Mouse (Mus musculus) CD4-positive, CD25-positive, alpha-beta regulatory T cell, adult 9 weeks (primary cell): ENCODE results near the gene Pold2. TPM values are rescaled to one million over a fixed set of nuclear protein-coding genes. Genes with fewer than 3 reads are reported as not detected.

Source experiments
- polyA plus RNA-seq: library from polyadenylated mRNA; unstranded; fragments of 100-300 nt; shearing (Covaris generic); gene quantifications from one replicate; pipeline ENCODE4 v1.2.1, GENCODE M21; 2017

Pold2 gene
- polyA plus RNA-seq, result 80.4 TPM

GRCm38 (mm10) chr11:5877921-5878526, at the start of gene Pold2:
Gene Pold2 (minus strand): TSS chr11:5878292.

GRCm38 (mm10) chr11:5898531-5898930, 20.4 kb upstream of the Pold2 start, which contains the start of gene Myl7:
Gene Myl7 (minus strand): TSS chr11:5898782.

DNA sequence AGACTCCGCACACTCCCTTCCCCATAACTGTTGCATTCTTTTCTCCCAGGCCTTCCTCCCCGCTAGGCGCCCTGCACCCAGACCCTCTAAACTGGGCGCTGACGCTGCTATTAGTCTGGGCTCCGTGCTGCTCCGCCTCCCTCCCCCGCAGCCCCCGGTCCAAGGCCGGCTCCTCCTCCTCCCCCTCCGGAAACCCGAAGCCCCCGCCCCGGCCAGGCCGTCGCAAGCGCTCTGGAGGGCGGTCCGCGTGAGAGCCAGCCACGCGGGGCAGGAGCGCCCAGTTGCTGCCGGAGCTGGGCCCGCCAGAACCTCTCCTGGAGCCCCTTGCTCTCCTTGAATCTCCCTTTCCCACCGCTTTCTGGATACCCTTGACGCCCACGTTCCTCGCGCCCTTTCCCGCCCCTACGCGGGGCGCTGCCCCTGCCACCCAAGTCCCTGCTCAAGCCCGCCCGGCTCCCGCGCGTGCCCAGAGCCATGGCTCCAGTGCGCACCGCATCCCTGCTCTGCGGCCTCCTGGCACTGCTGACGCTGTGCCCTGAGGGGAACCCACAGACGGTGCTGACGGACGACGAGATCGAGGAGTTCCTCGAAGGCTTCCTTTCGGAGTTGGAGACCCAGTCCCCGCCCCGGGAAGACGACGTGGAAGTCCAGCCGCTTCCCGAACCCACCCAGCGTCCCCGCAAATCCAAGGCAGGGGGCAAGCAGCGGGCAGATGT, 16.3 kb downstream of the Pold2 start, which contains the start of gene Aebp1:
TSS of gene Aebp1 (plus strand) at position 270 of the 716 bp plus-strand sequence.

DNA sequence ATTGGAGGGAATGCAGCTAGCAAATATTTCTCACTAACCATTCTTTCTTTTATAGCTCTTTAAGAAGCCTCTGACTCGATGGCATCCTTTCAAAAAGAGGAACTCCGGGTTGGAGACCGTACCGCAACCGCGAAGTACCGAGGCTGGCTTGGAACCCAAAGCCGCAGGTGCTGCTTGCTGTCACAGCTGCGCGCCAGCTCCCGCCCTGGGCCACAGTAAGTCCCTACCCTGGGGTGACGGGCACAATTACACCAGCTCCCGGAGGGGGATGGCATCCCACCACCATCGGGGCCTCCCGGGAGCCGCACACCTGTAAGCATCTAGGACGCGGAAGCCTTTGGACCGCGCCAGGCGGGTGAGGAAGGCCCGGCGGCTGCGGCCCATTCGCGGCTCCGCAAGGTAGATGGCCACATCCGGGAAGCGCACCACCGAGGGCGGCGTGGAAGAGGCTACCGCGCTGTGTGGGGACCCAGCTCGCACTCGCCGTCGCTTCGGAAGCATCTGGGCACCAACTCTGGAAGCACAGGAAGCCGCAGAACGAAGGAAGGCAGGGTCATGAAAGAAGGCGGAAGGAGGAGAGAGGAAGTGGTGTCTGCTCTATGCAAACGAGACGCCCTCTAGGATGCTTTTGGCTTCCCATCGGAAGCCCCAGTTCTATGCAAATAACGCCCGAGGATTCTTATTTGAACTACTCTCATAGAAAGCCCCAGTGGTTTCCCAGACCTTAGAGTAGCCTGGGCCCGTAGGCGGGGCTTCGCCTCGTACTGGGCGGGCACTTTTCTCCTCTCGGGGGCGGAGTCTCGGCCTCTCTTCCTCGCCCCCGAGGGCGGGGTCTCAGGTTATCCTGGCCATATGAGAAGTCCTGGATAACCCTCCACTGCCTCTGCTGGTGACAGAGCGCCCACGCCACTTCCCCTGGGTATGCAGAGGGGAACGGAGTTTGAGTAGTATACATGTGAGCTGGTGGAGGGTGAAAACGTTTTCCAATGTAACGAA, 40.5 kb downstream of the Pold2 start, which contains the start of gene Polm:
TSS of gene Polm (minus strand) at position 766 of the 996 bp plus-strand sequence.

Other genes starting within 250 kb of the Pold2 start
- gene Mrps24, start 162.6 kb downstream of the Pold2 start, polyA plus RNA-seq, result 28.5 TPM
- gene Urgcp, start 115.9 kb downstream of the Pold2 start, polyA plus RNA-seq, result 31.4 TPM
- gene Dbnl, start 89.8 kb downstream of the Pold2 start, polyA plus RNA-seq, result 299 TPM
- gene Pgam2, start 74.6 kb downstream of the Pold2 start, polyA plus RNA-seq, result 5.2 TPM
- 32.6 TPM for gene Polm, start 40.3 kb downstream of the Pold2 start, polyA plus RNA-seq
- gene Aebp1, start 16.3 kb downstream of the Pold2 start, polyA plus RNA-seq, result 0.50 TPM
- not detected for gene Myl7, start 20.5 kb upstream of the Pold2 start, polyA plus RNA-seq
- gene Gck, start 71.8 kb upstream of the Pold2 start, polyA plus RNA-seq, result not detected
- 64.5 TPM for gene Ykt6, start 77.4 kb upstream of the Pold2 start, polyA plus RNA-seq
- gene Camk2b, start 188.1 kb upstream of the Pold2 start, polyA plus RNA-seq, result 9.4 TPM